Mouse (Mus musculus) erythroblast, embryonic 14.5 days (primary cell): ENCODE measurements around the gene Tbx21.

Experiments
- GATA1 ChIP-seq: IDR thresholded peaks from 2 replicates; pipeline ENCODE4 v1.6.1; 2012; ENCODE audit warnings: low read length, inconsistent platforms, mixed read lengths
- TAL1 ChIP-seq: IDR thresholded peaks from 3 replicates; pipeline ENCODE4 v1.6.1; 2012; ENCODE audit warnings: low read length, inconsistent platforms, mixed read lengths

- TF ChIP-seq GATA1 (no peak), TAL1 (no peak)
Measured at GRCm38 (mm10) chr11:97145320-97145719, 30.2 kb upstream of the Tbx21 start.
